Mouse (Mus musculus) MEL (cell line): ENCODE results near the gene Arhgap18. TPM values are rescaled to one million over a fixed set of nuclear protein-coding genes. Genes with fewer than 3 reads are reported as not detected.
A peak's percentile ranks its signal among the peaks of the same experiment; 100 is the strongest.

Experiments
- DNase-seq: peaks from one replicate; pipeline ENCODE4 v3.0.0; 2011; ENCODE audit warnings: low read depth, low spot score
- H3K27ac ChIP-seq: 2 replicates; pipeline ENCODE4 v1.5.1; 2012; ENCODE audit warnings: low read depth, mild to moderate bottlenecking, control low read depth, low read length, moderate library complexity; ENCODE audit not compliant: control insufficient read depth
- H3K27me3 ChIP-seq, 2 experiments: fragments of 150-350 bp in 1 of 2; sonication (generic) in 1 of 2; 2 replicates each; pipeline ENCODE4 v1.6.1; 2012; ENCODE audit warnings: low read length in 2 of 2, mild to moderate bottlenecking in 2 of 2, improper control_type of control experiment in 1 of 2, moderate library complexity in 1 of 2; ENCODE audit not compliant: insufficient read depth in 2 of 2, control insufficient read depth in 1 of 2
- H3K36me3 ChIP-seq, 2 experiments: 2 replicates each; pipeline ENCODE4 v1.6.1; 2012 to 2014; ENCODE audit warnings: low read length in 2 of 2, improper control_type of control experiment in 1 of 2, inconsistent platforms in 1 of 2, mild to moderate bottlenecking in 1 of 2; ENCODE audit not compliant: insufficient read depth in 2 of 2, control insufficient read depth in 1 of 2
- H3K4me1 ChIP-seq, 2 experiments: fragments of 150-350 bp in 1 of 2; sonication (generic) in 1 of 2; 2 replicates each; pipeline ENCODE4 v1.6.1; 2012; ENCODE audit warnings: low read length in 2 of 2, improper control_type of control experiment in 1 of 2, mild to moderate bottlenecking in 1 of 2; ENCODE audit not compliant: insufficient read depth in 2 of 2, control insufficient read depth in 1 of 2
- H3K4me3 ChIP-seq, 2 experiments: fragments of 150-350 bp in 1 of 2; sonication (generic) in 1 of 2; 2 replicates each; pipeline ENCODE4 v1.5.1; 2012; ENCODE audit warnings: low read depth in 2 of 2, low read length in 2 of 2, mild to moderate bottlenecking in 2 of 2, moderate library complexity in 2 of 2, control low read depth in 1 of 2, improper control_type of control experiment in 1 of 2; ENCODE audit not compliant: control insufficient read depth in 1 of 2, insufficient read depth in 1 of 2
- H3K79me2 ChIP-seq: 2 replicates; pipeline ENCODE4 v1.6.1; 2012; ENCODE audit warnings: mild to moderate bottlenecking, low read length, moderate library complexity; ENCODE audit not compliant: control insufficient read depth, poor library complexity, insufficient read depth
- H3K9ac ChIP-seq: 2 replicates; pipeline ENCODE4 v1.6.1; 2012; ENCODE audit warnings: low read depth, mild to moderate bottlenecking, control low read depth, low read length, moderate library complexity; ENCODE audit not compliant: control insufficient read depth, poor library complexity, severe bottlenecking
- H3K9me3 ChIP-seq: fragments of 150-350 bp; sonication (generic); replicated peaks from 2 replicates; pipeline ENCODE4 v1.6.1; 2012; ENCODE audit warnings: mild to moderate bottlenecking, low read length, improper control_type of control experiment, moderate library complexity; ENCODE audit not compliant: insufficient read depth
- BHLHE40 ChIP-seq: IDR thresholded peaks from 2 replicates; pipeline ENCODE4 v1.6.1; 2012; ENCODE audit warnings: low read depth, mild to moderate bottlenecking, inconsistent platforms, low read length, improper control_type of control experiment, borderline replicate concordance
- EP300 ChIP-seq, 2 experiments: IDR thresholded peaks; 2 replicates each; pipeline ENCODE4 v1.6.1; 2011; ENCODE audit warnings: improper control_type of control experiment in 2 of 2, low read length in 2 of 2, low read depth in 1 of 2, mild to moderate bottlenecking in 1 of 2
- GATA1 ChIP-seq: IDR thresholded peaks from 2 replicates; pipeline ENCODE4 v1.6.1; 2011; ENCODE audit warnings: low read depth, low read length, improper control_type of control experiment
- HCFC1 ChIP-seq: IDR thresholded peaks from 2 replicates; pipeline ENCODE4 v1.6.1; 2012; ENCODE audit warnings: low read depth, mild to moderate bottlenecking, inconsistent platforms, low read length, improper control_type of control experiment, moderate library complexity
- JUND ChIP-seq: IDR thresholded peaks from 2 replicates; pipeline ENCODE4 v1.6.1; 2011; ENCODE audit warnings: low read depth, mild to moderate bottlenecking, improper control_type of control experiment, low read length
- MAX ChIP-seq: IDR thresholded peaks from 2 replicates; pipeline ENCODE4 v1.6.1; 2011; ENCODE audit warnings: low read length, improper control_type of control experiment
- MAZ ChIP-seq: IDR thresholded peaks from 2 replicates; pipeline ENCODE4 v1.6.1; 2012; ENCODE audit warnings: low read depth, mild to moderate bottlenecking, inconsistent platforms, low read length, improper control_type of control experiment
- POLR2AphosphoS5 ChIP-seq: IDR thresholded peaks from 2 replicates; pipeline ENCODE4 v1.6.1; 2012; ENCODE audit warnings: low read depth, borderline replicate concordance, mild to moderate bottlenecking, inconsistent platforms, low read length, moderate library complexity, mixed read lengths
- RAD21 ChIP-seq: IDR thresholded peaks from 2 replicates; pipeline ENCODE4 v1.6.1; 2011; ENCODE audit warnings: mild to moderate bottlenecking, low read depth, low read length, improper control_type of control experiment
- TAL1 ChIP-seq: IDR thresholded peaks from 2 replicates; pipeline ENCODE4 v1.6.1; 2012; ENCODE audit warnings: mild to moderate bottlenecking, inconsistent platforms, low read length, moderate library complexity, mixed read lengths
- TCF12 ChIP-seq: IDR thresholded peaks from 2 replicates; pipeline ENCODE4 v1.6.1; 2014; ENCODE audit warnings: low read depth, mild to moderate bottlenecking, inconsistent platforms, low read length, improper control_type of control experiment, moderate library complexity
- UBTF ChIP-seq: IDR thresholded peaks from 2 replicates; pipeline ENCODE4 v1.6.1; 2012; ENCODE audit warnings: low read depth, mild to moderate bottlenecking, inconsistent platforms, low read length, improper control_type of control experiment, moderate library complexity, borderline replicate concordance; ENCODE audit not compliant: insufficient read depth
- USF1 ChIP-seq: IDR thresholded peaks from 2 replicates; pipeline ENCODE4 v1.6.1; 2014; ENCODE audit warnings: low read depth, mild to moderate bottlenecking, inconsistent platforms, low read length, improper control_type of control experiment, moderate library complexity
- ZKSCAN1 ChIP-seq: IDR thresholded peaks from 2 replicates; pipeline ENCODE4 v1.6.1; 2012; ENCODE audit warnings: low read depth, mild to moderate bottlenecking, inconsistent platforms, low read length, improper control_type of control experiment, moderate library complexity
- ZNF384 ChIP-seq: IDR thresholded peaks from 2 replicates; pipeline ENCODE4 v1.6.1; 2012; ENCODE audit warnings: low read depth, mild to moderate bottlenecking, inconsistent platforms, low read length, improper control_type of control experiment
- polyA plus RNA-seq, 2 experiments: library from polyadenylated mRNA; stranded (reverse) in 1 of 2; unstranded in 1 of 2; fragments of >175 nt in 1 of 2; fragments of >200 nt in 1 of 2; gene quantifications; 2 replicates each; pipeline versions ENCODE4 v1.2.1 to v1.2.4; 2012; ENCODE audit warnings: low replicate concordance in 2 of 2, low read depth in 1 of 2; ENCODE audit not compliant: insufficient read length in 2 of 2, insufficient read depth in 1 of 2, missing spikeins in 1 of 2
- total RNA-seq: library from RNA; depleted of rRNA; stranded (reverse); fragments of 300-350 nt; gene quantifications from 2 replicates; pipeline ENCODE4 v1.2.3, GENCODE M21; 2012

The Arhgap18 gene
- total and polyA plus RNA-seq, 3 experiments, result 3.4 to 4.4 TPM; not detected in 1

GRCm38 (mm10) chr10:26761991-26762903 lies 9.0 kb downstream of the Arhgap18 start:
- TF ChIP-seq GATA1, result peak; percentile 70
- peak; percentile 31 to 56; a peak in 3 of 4 replicates for TF ChIP-seq EP300 (IDR thresholded peaks at IDR 0.05; ENCODE audit: low read depth in 1 of 2, low read length in 2 of 2)
- TF ChIP-seq BHLHE40, result peak; percentile 90
- no peak for TF ChIP-seq ZNF384
- TF ChIP-seq POLR2AphosphoS5, result no peak
- 0 out of 2 replicates have a peak, but pooled peaks have one; percentile 30 for TF ChIP-seq MAX
- peak; percentile 59; the same call in 1 of the 2 replicates for TF ChIP-seq USF1
- TF ChIP-seq JUND, result peak; percentile 25; the same call in 1 of the 2 replicates
- TF ChIP-seq HCFC1, result no peak
- H3K9me3 ChIP-seq, result no peaks in the 10 kb centered on the region
- peaks cover 7 to 19% of the 10 kb centered on the region in 2 experiments for H3K4me1 ChIP-seq
- H3K79me2 ChIP-seq, result no peaks in the 10 kb centered on the region
- H3K4me3 ChIP-seq, result no peak overlapping the region
- no peaks in the 10 kb centered on the region for H3K27me3 ChIP-seq
- peaks cover 0 to 19% of the 10 kb centered on the region in 2 experiments; a peak in 2 of 4 replicates for H3K36me3 ChIP-seq
- H3K9ac ChIP-seq, result no peak overlapping the region
- DNase-seq, result peak; percentile 57
- H3K27ac ChIP-seq, result peak overlapping the region; percentile 31

GRCm38 (mm10) chr10:26767196-26767595 lies 14.0 kb downstream of the Arhgap18 start:
- Histone ChIP-seq H3K9me3 (no peaks in the 10 kb centered on the region), H3K36me3 (peaks cover 0 to 31% of the 10 kb centered on the region in 2 experiments; a peak in 2 of 4 replicates), H3K9ac (no peak overlapping the region)
- TF ChIP-seq TCF12 (no peak), MAZ (no peak), GATA1 (peak; percentile 39), EP300 (IDR thresholded peaks at IDR 0.05; ENCODE audit: low read depth in 1 of 2, low read length in 2 of 2) (peak in 1 of 2 experiments; percentile 52; a peak in 2 of 4 replicates)
- TF ChIP-seq, all 39 proteins: peak for 2
- Histone ChIP-seq H3K79me2 (no peaks in the 10 kb centered on the region), H3K4me3 (no peak overlapping the region), H3K27ac (no peak overlapping the region), H3K27me3 (no peaks in the 10 kb centered on the region), H3K4me1 (peaks cover 20 to 34% of the 10 kb centered on the region in 2 experiments)
- DNase-seq, result peak; percentile 52

GRCm38 (mm10) chr10:26768943-26769342 lies 15.7 kb downstream of the Arhgap18 start:
- H3K9ac ChIP-seq, result peak overlapping the region; percentile 33
- no peaks in the 10 kb centered on the region for H3K79me2 ChIP-seq
- H3K27ac ChIP-seq, result peak overlapping the region; percentile 46
- H3K9me3 ChIP-seq, result no peaks in the 10 kb centered on the region
- no peaks in the 10 kb centered on the region for H3K27me3 ChIP-seq
- H3K4me3 ChIP-seq, result no peak overlapping the region; a peak in 1 of 4 replicates
- peaks cover 0 to 30% of the 10 kb centered on the region in 2 experiments; a peak in 2 of 4 replicates for H3K36me3 ChIP-seq
- TF ChIP-seq UBTF (no peak), RAD21 (no peak), ZKSCAN1 (no peak), TCF12 (0 out of 2 replicates have a peak, but pooled peaks have one; percentile 48), ZNF384 (peak; percentile 87), TAL1 (peak; percentile 28; the same call in 1 of the 2 replicates), GATA1 (peak; percentile 47; the same call in 1 of the 2 replicates), HCFC1 (no peak)
- peaks cover 25 to 35% of the 10 kb centered on the region in 2 experiments for H3K4me1 ChIP-seq
- DNase-seq, result peak; percentile 62
